Comparison of ENCODE assay signal across 9 mouse cellular contexts in the genomic region with DNA sequence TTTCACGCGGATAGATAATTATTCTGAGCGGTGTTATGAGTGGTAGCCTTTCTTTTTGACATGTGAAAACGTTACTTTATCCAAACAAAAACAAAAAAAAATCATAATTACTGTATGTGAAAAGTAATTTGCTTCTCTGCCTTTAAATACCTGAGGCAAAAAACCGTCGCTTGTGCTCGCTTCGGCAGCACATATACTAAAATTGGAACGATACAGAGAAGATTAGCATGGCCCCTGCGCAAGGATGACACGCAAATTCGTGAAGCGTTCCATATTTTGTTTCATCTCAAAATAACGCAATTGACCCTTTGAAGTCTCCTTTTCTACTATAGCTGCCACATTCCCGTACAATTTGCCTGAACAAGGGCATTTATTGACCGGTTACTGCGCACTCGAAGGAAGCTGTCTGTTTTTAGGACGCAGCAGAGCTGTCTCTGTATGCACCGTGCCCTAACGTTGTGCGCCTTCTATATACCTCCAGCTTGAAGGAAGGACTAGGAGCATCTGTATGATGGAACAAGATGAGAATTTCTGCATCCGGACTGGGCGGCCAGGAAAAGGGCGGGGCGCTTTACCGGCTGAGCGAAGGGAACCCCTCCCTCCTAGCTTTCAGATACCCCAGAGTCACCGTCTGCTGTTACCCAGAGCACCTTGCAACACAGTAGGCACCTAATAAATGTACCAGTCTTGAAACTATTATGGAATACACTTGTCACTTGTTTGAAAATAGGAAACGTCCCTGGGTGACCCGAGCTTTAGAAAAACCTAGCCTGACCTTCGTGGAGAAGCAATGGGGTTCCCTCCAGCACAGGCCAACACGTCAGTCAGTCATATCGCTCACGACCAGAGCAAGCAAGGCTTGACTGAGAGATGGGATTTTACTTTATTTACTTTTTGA. TPM values are rescaled to one million over a fixed set of nuclear protein-coding genes. Genes with fewer than 3 reads are reported as not detected.
DNase-seq lines count a peak whose midpoint lies in the region; ATAC-seq and TF ChIP-seq lines count a peak whose summit lies in the region.
"Had no signal": no experiment of that assay in that cellular context is flagged by ENCODE, and none has a peak within 500 bp of the region (broad histone marks: within the 10 kb centered on the region; RNA-seq: fewer than 3 reads in every experiment).

No protein-coding gene starts in this region.

- peak overlapping the region; percentile 91 for H3K4me2 ChIP-seq in forebrain, embryonic 12.5 days
- peak overlapping the region; percentile 98 for H3K4me2 ChIP-seq in neural tube, embryonic 14.5 days (ENCODE audit: low read depth, low read length)

- peaks cover 63% of the 10 kb centered on the region for H3K4me1 ChIP-seq in forebrain, embryonic 12.5 days
- peaks cover 28% of the 10 kb centered on the region for H3K4me1 ChIP-seq in neural tube, embryonic 14.5 days (ENCODE audit: control insufficient read depth, insufficient read depth, low read length)

- DNase-seq in CD8-positive naive resting alpha-beta T cell, adult 2 months (ENCODE audit: low read depth in 2 of 2, low spot score in 2 of 2): peak; percentile 45 to 58
- peak; percentile 32 for DNase-seq in brain, embryonic 18.5 days (ENCODE audit: low read depth, low spot score)
- DNase-seq in heart, postnatal 25 days (ENCODE audit: low spot score): peak; percentile 58
- DNase-seq in layer of hippocampus, adult 2 months (ENCODE audit: low spot score in 2 of 2): peak; percentile 51 to 61
- peak; percentile 79 to 83 for DNase-seq in lung, adult 18-20 months
- DNase-seq in thymus, postnatal 10 days (ENCODE audit: low spot score in 2 of 2): peak; percentile 70 to 74

- intact Hi-C loops in heart, postnatal 25 days (cut with DNase I): loop anchor here (2.0 to 5.0 kb wide), 2 partner anchors 129 to 152 kb away; a partner anchor contains a TSS

- H3K9ac ChIP-seq in forebrain, embryonic 12.5 days: peak overlapping the region; percentile 80
- H3K9ac ChIP-seq in neural tube, embryonic 14.5 days (replicated peaks; ENCODE audit: low read depth, low read length): peak overlapping the region; percentile 74

- no peak for ATAC-seq in forebrain, embryonic 12.5 days (ENCODE audit: low FRiP score)
- ATAC-seq in neural tube, embryonic 14.5 days (ENCODE audit: low read depth): no peak; the same call in 1 of the 2 replicates

- peak overlapping the region; percentile 94 for H3K27ac ChIP-seq in forebrain, embryonic 12.5 days
- H3K27ac ChIP-seq in layer of hippocampus, adult 2 months: peak overlapping the region; percentile 99
- peak overlapping the region; percentile 94 for H3K27ac ChIP-seq in neural tube, embryonic 14.5 days (ENCODE audit: low read depth, low read length)

- H3K36me3 ChIP-seq in forebrain, embryonic 12.5 days (replicated peaks): 0 out of 2 replicates have a peak, but pooled peaks cover under 1% of the 10 kb centered on the region
- H3K36me3 ChIP-seq in neural tube, embryonic 14.5 days (ENCODE audit: control insufficient read depth, insufficient read depth, low read length): no peaks in the 10 kb centered on the region

- WGBS in forebrain, embryonic 12.5 days: 5% methylated on average over 35 of the region's 35 CpGs
- 3% methylated on average over 35 of the region's 35 CpGs for WGBS in neural tube, embryonic 14.5 days

- H3K27me3 ChIP-seq in forebrain, embryonic 12.5 days: peaks cover 41% of the 10 kb centered on the region
- peaks cover 22% of the 10 kb centered on the region for H3K27me3 ChIP-seq in neural tube, embryonic 14.5 days (ENCODE audit: control insufficient read depth, insufficient read depth, low read length)

- H3K4me3 ChIP-seq in forebrain, embryonic 12.5 days (replicated peaks): peak overlapping the region; percentile 76
- H3K4me3 ChIP-seq in layer of hippocampus, adult 2 months: peak overlapping the region; percentile 79
- H3K4me3 ChIP-seq in neural tube, embryonic 14.5 days (ENCODE audit: low read depth, low read length): peak overlapping the region; percentile 75

- no peak for TF ChIP-seq CTCF in layer of hippocampus, adult 2 months (conservative IDR thresholded peaks at IDR 0.05)

- no peaks in the 10 kb centered on the region for H3K9me3 ChIP-seq in forebrain, embryonic 12.5 days
- H3K9me3 ChIP-seq in neural tube, embryonic 14.5 days (ENCODE audit: control insufficient read depth, low read length): no peaks in the 10 kb centered on the region

RNA-seq across cellular contexts. Expression of a gene that starts 1.5 kb away (rescaled TPM):
- 14.7 and 19.2 TPM in 2 replicates for polyA plus RNA-seq in forebrain, embryonic 12.5 days (2016; fragmentation: Nextera tagmentation; extraction: Ambion mirVana)
- 100 to 1,000 TPM; 110 to 115 TPM for total RNA-seq in heart, postnatal 25 days (2021)
- total RNA-seq in layer of hippocampus, adult 2 months (2021): 100 to 1,000 TPM; 124 TPM
- 19.2 and 21.1 TPM in 2 replicates for polyA plus RNA-seq in neural tube, embryonic 14.5 days (2014; fragmentation: Nextera tagmentation; extraction: Ambion mirVana)

RNA-seq across cellular contexts. Expression of a gene that starts 2.8 kb away (rescaled TPM):
- 85.5 and 115 TPM in 2 replicates for polyA plus RNA-seq in forebrain, embryonic 12.5 days (2016; fragmentation: Nextera tagmentation; extraction: Ambion mirVana)
- total RNA-seq in heart, postnatal 25 days (2021): 10 to 100 TPM; 35.9 to 36.6 TPM
- 1 to 10 TPM; 5.4 to 5.6 TPM for total RNA-seq in layer of hippocampus, adult 2 months (2021)
- 9.9 and 40.0 TPM in 2 replicates for polyA plus RNA-seq in neural tube, embryonic 14.5 days (2014; fragmentation: Nextera tagmentation; extraction: Ambion mirVana)

RNA-seq across cellular contexts. Expression of a gene that starts 10.7 kb away (rescaled TPM):
- 5.8 and 5.9 TPM in 2 replicates for polyA plus RNA-seq in forebrain, embryonic 12.5 days (2016; fragmentation: Nextera tagmentation; extraction: Ambion mirVana)
- total RNA-seq in heart, postnatal 25 days (2021): 1 to 10 TPM; 6.5 to 6.7 TPM
- total RNA-seq in layer of hippocampus, adult 2 months (2021): 10 to 100 TPM; 10.7 to 11.0 TPM
- 4.3 and 6.7 TPM in 2 replicates for polyA plus RNA-seq in neural tube, embryonic 14.5 days (2014; fragmentation: Nextera tagmentation; extraction: Ambion mirVana)

RNA-seq across cellular contexts. Expression of a gene that starts 15.1 kb away (rescaled TPM):
- polyA plus RNA-seq in forebrain, embryonic 12.5 days (2016; fragmentation: Nextera tagmentation; extraction: Ambion mirVana): 0.46 TPM in 2 replicates
- under 1 TPM; 0.14 to 0.21 TPM for total RNA-seq in heart, postnatal 25 days (2021)
- under 1 TPM in 1 of 2 experiments, not detected in 1; 0.15 TPM for total RNA-seq in layer of hippocampus, adult 2 months (2021)
- 0.43 and 0.61 TPM in 2 replicates for polyA plus RNA-seq in neural tube, embryonic 14.5 days (2014; fragmentation: Nextera tagmentation; extraction: Ambion mirVana)
- total RNA-seq: hematopoietic stem cell, adult 5-6 weeks had no signal

RNA-seq across cellular contexts. Expression of a gene that starts 25.6 kb away (rescaled TPM):
- 94.4 and 96.0 TPM in 2 replicates for polyA plus RNA-seq in forebrain, embryonic 12.5 days (2016; fragmentation: Nextera tagmentation; extraction: Ambion mirVana)
- 10 to 100 TPM; 20.5 to 30.1 TPM for total RNA-seq in heart, postnatal 25 days (2021)
- 10 to 100 TPM; 44.8 to 47.0 TPM for total RNA-seq in layer of hippocampus, adult 2 months (2021)
- 87.0 and 103 TPM in 2 replicates for polyA plus RNA-seq in neural tube, embryonic 14.5 days (2014; fragmentation: Nextera tagmentation; extraction: Ambion mirVana)

Comparison
In these comparisons a context has a peak if more than half of its experiments do, and no peak if none do; other contexts are left out.
1. RNA of a gene that starts 2.8 kb away (total RNA-seq): 35.9 to 36.6 TPM in heart, postnatal 25 days; 5.4 to 5.6 TPM in layer of hippocampus, adult 2 months; every median in the first group is over 4 times any median in the second.
2. Peak in every context shown above with its lines, with median percentiles within 50 percentile points of each other: DNase-seq, H3K27ac ChIP-seq and H3K4me3 ChIP-seq.